Mouse (Mus musculus) kidney, adult 18-20 months (tissue): ENCODE results near the gene Trappc12.

ENCODE experiments used
- DNase-seq: peaks from one replicate; pipeline ENCODE4 v3.0.0; 2021

Trappc12 gene

GRCm38 (mm10) chr12:28732631-28733030 is 17.6 kb downstream of the Trappc12 start:
- no peak for DNase-seq

- DNase-seq, result no peak
These were observed 23.2 kb downstream of the Trappc12 start for GRCm38 (mm10) chr12:28727061-28727460.

- no peak for DNase-seq
These were observed 24.1 kb downstream of the Trappc12 start for GRCm38 (mm10) chr12:28726204-28726603.

- no peak for DNase-seq
These were observed 25.9 kb downstream of the Trappc12 start for GRCm38 (mm10) chr12:28724366-28724765.

- peak; percentile 16 for DNase-seq
These were observed 32.2 kb downstream of the Trappc12 start for GRCm38 (mm10) chr12:28718106-28718505.

- no peak for DNase-seq
These were observed 33.2 kb downstream of the Trappc12 start for GRCm38 (mm10) chr12:28717066-28717465.

- DNase-seq, result no peak
These were observed 35.2 kb downstream of the Trappc12 start for GRCm38 (mm10) chr12:28714822-28715632.

- no peak for DNase-seq
These were observed 39.6 kb downstream of the Trappc12 start for GRCm38 (mm10) chr12:28710566-28711185.

- no peak for DNase-seq
These were observed 42.1 kb downstream of the Trappc12 start for GRCm38 (mm10) chr12:28708154-28708553.

- DNase-seq, result no peak
These were observed 45.1 kb downstream of the Trappc12 start for GRCm38 (mm10) chr12:28705204-28705603.

- DNase-seq, result no peak
These were observed 45.9 kb downstream of the Trappc12 start for GRCm38 (mm10) chr12:28704381-28704780.

GRCm38 (mm10) chr12:28701302-28701701 is 49.0 kb downstream of the Trappc12 start:
- no peak for DNase-seq

GRCm38 (mm10) chr12:28700561-28701025 is 49.7 kb downstream of the Trappc12 start:
- peak; percentile 70 for DNase-seq

GRCm38 (mm10) chr12:28700101-28700511 is 50.2 kb downstream of the Trappc12 start:
- no peak for DNase-seq

- DNase-seq, result peak; percentile 74
These were observed 50.6 kb downstream of the Trappc12 start for GRCm38 (mm10) chr12:28699656-28700055.

- DNase-seq, result no peak
These were observed 51.2 kb downstream of the Trappc12 start for GRCm38 (mm10) chr12:28699086-28699485.

GRCm38 (mm10) chr12:28697821-28698595 is 52.3 kb downstream of the Trappc12 start:
- peak; percentile 44 for DNase-seq

GRCm38 (mm10) chr12:28694776-28695175 is 55.5 kb downstream of the Trappc12 start:
- no peak for DNase-seq

- DNase-seq, result peak; percentile 31
These were observed 56.0 kb downstream of the Trappc12 start for GRCm38 (mm10) chr12:28694231-28694630.

- no peak for DNase-seq
These were observed 56.5 kb downstream of the Trappc12 start for GRCm38 (mm10) chr12:28693738-28694137.

GRCm38 (mm10) chr12:28690730-28691129 is 59.5 kb downstream of the Trappc12 start:
- DNase-seq, result no peak

GRCm38 (mm10) chr12:28688996-28689395 is 61.3 kb downstream of the Trappc12 start:
- DNase-seq, result no peak

GRCm38 (mm10) chr12:28686199-28686879 is 63.9 kb downstream of the Trappc12 start:
- DNase-seq, result no peak
